Mouse (Mus musculus) liver, embryonic 13.5 days (tissue): ENCODE results near the gene Ncor2. TPM values are rescaled to one million over a fixed set of nuclear protein-coding genes. Genes with fewer than 3 reads are reported as not detected.

Experiments
- ATAC-seq: fragments of 200-750 bp; cut with Nextera tagmentation; 2 replicates; pipeline ENCODE4 v1.8.0; 2017; ENCODE audit warnings: low read depth, mild to moderate bottlenecking, moderate number of reproducible peaks, moderate library complexity
- DNase-seq: peaks from one replicate; pipeline ENCODE4 v3.0.0; 2022
- H3K27ac ChIP-seq: fragments of 300-500 bp; sonication (generic); 2 replicates; pipeline ENCODE4 v1.5.1; 2015; ENCODE audit warnings: moderate library complexity, mild to moderate bottlenecking, inconsistent platforms
- H3K27me3 ChIP-seq: fragments of 300-500 bp; sonication (generic); 2 replicates; pipeline ENCODE4 v1.6.1; 2015; ENCODE audit warnings: mild to moderate bottlenecking, inconsistent platforms
- H3K36me3 ChIP-seq: fragments of 300-500 bp; sonication (generic); 2 replicates; pipeline ENCODE4 v1.6.1; 2015; ENCODE audit warnings: mild to moderate bottlenecking, inconsistent platforms
- H3K4me1 ChIP-seq: fragments of 300-500 bp; sonication (generic); replicated peaks from 2 replicates; pipeline ENCODE4 v1.6.1; 2015; ENCODE audit warnings: inconsistent platforms
- H3K4me2 ChIP-seq: fragments of 300-500 bp; sonication (generic); 2 replicates; pipeline ENCODE4 v1.6.1; 2015; ENCODE audit warnings: inconsistent platforms, mild to moderate bottlenecking, moderate library complexity
- H3K4me3 ChIP-seq: fragments of 300-500 bp; sonication (generic); replicated peaks from 2 replicates; pipeline ENCODE4 v1.5.1; 2015; ENCODE audit warnings: mild to moderate bottlenecking, inconsistent platforms
- H3K9ac ChIP-seq: fragments of 300-500 bp; sonication (generic); 2 replicates; pipeline ENCODE4 v1.6.1; 2015; ENCODE audit warnings: mild to moderate bottlenecking, inconsistent platforms
- H3K9me3 ChIP-seq: fragments of 300-500 bp; sonication (generic); replicated peaks from 2 replicates; pipeline ENCODE4 v1.6.1; 2016; ENCODE audit warnings: inconsistent platforms
- WGBS: fragments of 180-500 bp; shearing (Covaris S2); methylation state at CpG from one replicate; pipeline ENCODE4 v1.1.7; 2015; ENCODE audit not compliant: insufficient replicate concordance; 5-methylcytosine and 5-hydroxymethylcytosine counted together
- polyA plus RNA-seq: library from polyadenylated mRNA; unstranded; fragments of >200 nt; fragmentation: Nextera tagmentation; extraction: Ambion mirVana; gene quantifications from 2 replicates; pipeline ENCODE4 v1.2.1, GENCODE M21; 2015

The Ncor2 gene
- polyA plus RNA-seq, 1 experiment from 2014 or later, result 4.5 TPM

DNA sequence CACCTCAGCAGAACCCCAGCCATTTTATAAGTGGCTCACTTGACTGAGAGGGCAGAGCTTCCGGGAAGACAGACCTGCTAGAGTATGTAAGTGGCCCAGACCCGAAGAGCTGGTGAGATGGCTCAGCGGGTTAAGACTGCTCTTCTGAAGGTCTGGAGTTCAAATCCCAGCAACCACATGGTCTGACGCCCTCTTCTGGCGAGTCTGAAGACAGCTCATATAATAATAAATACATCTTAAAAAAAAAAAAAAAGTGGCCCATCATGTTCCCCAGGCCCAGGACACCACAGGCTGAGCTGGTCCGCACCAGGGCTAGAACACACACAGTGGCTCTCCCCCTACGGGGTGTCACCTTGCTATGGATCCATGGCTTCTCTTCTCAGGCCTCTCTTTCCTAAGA, 56.5 kb downstream of the Ncor2 start:
- Histone ChIP-seq H3K27ac (no peak overlapping the region), H3K9me3 (no peaks in the 10 kb centered on the region), H3K4me1 (peaks cover 21% of the 10 kb centered on the region), H3K36me3 (peaks cover 22% of the 10 kb centered on the region), H3K9ac (no peak overlapping the region), H3K4me2 (no peak overlapping the region), H3K27me3 (no peaks in the 10 kb centered on the region), H3K4me3 (no peak overlapping the region)
- ATAC-seq (no peak), DNase-seq (no peak)
- 70% methylated on average over 7 of the region's 7 CpGs for WGBS

DNA sequence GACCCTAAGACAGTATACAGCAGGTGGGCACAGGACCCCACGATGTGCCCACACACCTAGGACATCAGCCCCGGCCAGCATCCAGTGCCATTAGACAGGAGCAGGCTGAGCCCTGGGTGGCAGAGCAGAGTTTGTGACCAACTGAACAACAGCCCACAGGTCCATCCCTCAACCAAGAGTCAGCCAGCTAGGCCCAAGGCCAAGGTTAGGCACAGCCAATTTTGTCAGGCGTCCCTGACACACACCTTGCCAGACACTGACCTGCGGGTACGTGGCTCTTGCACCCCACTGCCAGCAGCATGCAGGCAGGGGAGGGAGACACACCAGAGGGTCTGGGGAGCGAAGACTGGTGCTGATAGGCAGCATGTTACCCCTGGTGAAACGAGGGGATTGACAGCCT, 57.0 kb downstream of the Ncor2 start:
- WGBS, result 73% methylated on average over 7 of the region's 7 CpGs
- H3K27me3 ChIP-seq, result no peaks in the 10 kb centered on the region
- H3K4me1 ChIP-seq, result peaks cover 21% of the 10 kb centered on the region
- ATAC-seq (no peak), DNase-seq (no peak)
- no peak overlapping the region for H3K27ac ChIP-seq
- H3K9ac ChIP-seq, result no peak overlapping the region
- no peak overlapping the region for H3K4me3 ChIP-seq
- H3K36me3 ChIP-seq, result peaks cover 25% of the 10 kb centered on the region
- H3K4me2 ChIP-seq, result no peak overlapping the region
- no peaks in the 10 kb centered on the region for H3K9me3 ChIP-seq

DNA sequence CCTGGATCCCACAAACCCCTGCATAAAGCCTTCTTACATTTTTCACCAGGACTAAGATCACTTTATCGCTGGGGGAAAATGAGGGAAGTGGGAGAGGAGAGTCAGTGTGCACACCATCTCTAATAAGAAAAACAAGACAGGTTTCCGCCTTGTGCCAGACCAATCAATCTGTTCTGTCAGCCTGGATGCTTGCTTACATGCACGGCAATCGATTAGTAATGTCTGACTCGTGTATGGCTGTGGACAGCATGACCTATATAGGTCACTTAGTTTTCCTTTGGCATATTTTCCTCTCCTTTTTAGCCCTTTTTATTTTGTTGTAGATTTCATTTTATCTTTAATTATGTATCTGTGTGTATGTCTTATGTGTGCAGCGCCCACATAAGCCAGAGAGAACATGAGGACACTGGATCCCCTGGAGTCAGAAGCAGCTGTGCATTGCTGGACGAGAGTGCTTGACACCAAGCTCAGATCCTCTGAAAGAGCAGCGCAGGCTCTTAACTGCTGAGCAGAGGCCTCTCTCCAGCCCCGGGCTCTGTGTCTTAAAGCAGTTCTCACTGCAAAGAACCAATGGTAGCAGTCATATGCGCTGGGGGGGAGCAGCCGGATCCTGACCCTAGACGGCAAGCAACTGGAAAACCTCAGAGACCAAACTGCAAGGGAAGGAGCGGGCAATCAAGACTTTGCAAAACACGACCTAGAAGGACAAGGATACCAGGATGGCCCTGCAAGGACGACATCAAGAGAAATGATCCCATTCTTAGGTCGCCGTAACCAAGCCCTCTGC, 58.3 kb downstream of the Ncor2 start:
- no peaks in the 10 kb centered on the region for H3K27me3 ChIP-seq
- H3K36me3 ChIP-seq, result peaks cover 36% of the 10 kb centered on the region
- H3K4me1 ChIP-seq, result peaks cover 20% of the 10 kb centered on the region
- no peaks in the 10 kb centered on the region for H3K9me3 ChIP-seq
- H3K9ac ChIP-seq, result no peak overlapping the region
- ATAC-seq, result no peak
- H3K4me3 ChIP-seq, result no peak overlapping the region
- no peak for DNase-seq
- H3K4me2 ChIP-seq, result no peak overlapping the region
- WGBS, result 76% methylated on average over 17 of the region's 17 CpGs
- no peak overlapping the region for H3K27ac ChIP-seq

DNA sequence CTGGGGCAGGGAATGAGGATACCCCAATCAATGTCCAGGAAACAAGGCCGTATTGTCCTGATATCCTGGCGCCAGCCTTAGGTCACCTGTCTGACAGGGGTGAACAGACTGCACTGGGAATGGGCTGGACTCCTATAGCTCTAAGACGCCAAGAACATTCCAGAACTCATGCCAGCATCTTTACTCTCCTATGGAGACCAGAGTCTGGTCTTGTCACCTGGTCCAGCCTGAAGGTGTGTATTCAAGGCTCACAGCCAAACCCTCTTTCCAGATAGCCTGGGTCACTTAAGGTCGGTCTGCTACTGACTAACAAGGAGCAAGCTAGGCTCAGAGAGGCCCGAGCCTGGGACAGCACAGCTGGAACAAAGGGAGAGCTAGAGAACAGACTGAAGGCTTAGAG, 61.8 kb downstream of the Ncor2 start:
- no peaks in the 10 kb centered on the region for H3K4me1 ChIP-seq
- ATAC-seq (no peak), DNase-seq (no peak)
- no peak overlapping the region for H3K4me3 ChIP-seq
- 74% methylated on average over 5 of the region's 5 CpGs for WGBS
- peaks cover 45% of the 10 kb centered on the region for H3K36me3 ChIP-seq
- no peak overlapping the region for H3K27ac ChIP-seq
- no peaks in the 10 kb centered on the region for H3K27me3 ChIP-seq
- H3K4me2 ChIP-seq, result no peak overlapping the region
- no peak overlapping the region for H3K9ac ChIP-seq
- H3K9me3 ChIP-seq, result no peaks in the 10 kb centered on the region

DNA sequence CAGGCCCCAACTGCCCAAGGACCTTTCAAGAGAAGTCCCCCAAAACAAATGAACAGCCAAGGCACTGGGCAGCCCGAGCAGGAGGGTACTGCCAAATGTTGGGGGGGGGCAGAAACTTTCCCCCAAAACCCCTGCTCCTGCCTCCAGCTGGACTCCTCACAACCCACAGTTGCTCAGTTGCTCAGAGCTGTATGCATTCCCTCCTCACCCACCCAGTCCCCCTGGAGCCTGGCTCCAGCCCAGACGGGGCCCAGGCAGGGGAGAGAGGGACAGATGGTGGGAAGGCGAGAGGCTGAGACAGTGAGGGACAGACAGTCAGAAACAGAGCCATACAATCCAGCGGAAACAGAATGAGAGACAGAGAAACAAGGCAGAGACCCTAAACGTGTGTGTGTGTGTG, 66.0 kb downstream of the Ncor2 start:
- Histone ChIP-seq H3K4me3 (no peak overlapping the region), H3K27me3 (no peaks in the 10 kb centered on the region), H3K9me3 (no peaks in the 10 kb centered on the region), H3K36me3 (peaks cover 51% of the 10 kb centered on the region), H3K27ac (no peak overlapping the region), H3K4me1 (no peaks in the 10 kb centered on the region; the same call in 1 of the 2 replicates), H3K4me2 (no peak overlapping the region), H3K9ac (no peak overlapping the region)
- ATAC-seq (no peak), DNase-seq (no peak)
- WGBS, result 68% methylated on average over 5 of the region's 5 CpGs

DNA sequence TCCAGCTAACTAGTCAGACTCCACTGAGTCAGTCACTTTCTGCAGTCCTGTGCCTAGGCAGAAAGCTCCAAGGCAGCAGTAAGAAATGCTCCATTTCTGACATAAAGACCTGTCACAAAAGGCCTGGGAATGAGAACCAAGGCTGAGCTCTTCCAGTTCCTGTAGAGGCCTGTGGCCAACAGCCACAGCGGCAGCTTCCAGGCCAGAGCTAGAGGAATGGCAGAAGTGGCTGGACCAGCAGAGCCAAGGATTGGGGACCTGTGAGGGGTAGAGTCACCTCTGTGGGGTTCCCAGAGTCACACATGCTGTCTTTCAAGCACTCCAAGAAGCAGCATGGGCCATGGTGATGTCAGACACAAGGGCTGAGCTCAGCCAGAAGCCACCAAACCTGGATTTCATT, 66.4 kb downstream of the Ncor2 start:
- Histone ChIP-seq H3K4me2 (no peak overlapping the region), H3K27ac (no peak overlapping the region), H3K36me3 (peaks cover 51% of the 10 kb centered on the region), H3K27me3 (no peaks in the 10 kb centered on the region), H3K9ac (no peak overlapping the region), H3K4me3 (no peak overlapping the region), H3K9me3 (no peaks in the 10 kb centered on the region), H3K4me1 (no peaks in the 10 kb centered on the region; the same call in 1 of the 2 replicates)
- DNase-seq, result no peak
- ATAC-seq, result no peak
- 87% methylated on average over 1 of the region's 1 CpGs for WGBS

DNA sequence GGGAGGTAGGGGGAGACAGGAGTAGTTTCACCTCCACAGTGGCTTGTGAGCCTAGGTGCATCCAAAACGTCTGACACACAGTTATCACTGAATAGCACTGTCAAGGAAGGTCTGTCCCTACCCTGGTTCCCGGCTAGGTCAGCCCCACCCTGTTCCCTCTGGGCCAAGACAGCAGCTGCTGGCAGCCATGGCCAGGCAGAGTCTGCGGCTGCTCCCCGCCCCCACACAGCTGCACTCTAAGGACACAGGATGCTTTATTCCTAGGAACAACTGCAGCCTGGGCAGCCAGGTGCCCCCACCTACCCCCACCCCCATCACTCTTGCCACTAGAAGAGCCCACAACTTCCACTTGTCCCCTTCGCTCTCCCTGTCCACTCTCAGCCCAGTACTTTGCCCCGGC, 67.9 kb downstream of the Ncor2 start:
- 60% methylated on average over 6 of the region's 6 CpGs for WGBS
- H3K27ac ChIP-seq, result no peak overlapping the region
- no peak overlapping the region for H3K9ac ChIP-seq
- H3K9me3 ChIP-seq, result no peaks in the 10 kb centered on the region
- H3K4me1 ChIP-seq, result peaks cover 7% of the 10 kb centered on the region
- no peak for ATAC-seq
- no peaks in the 10 kb centered on the region for H3K27me3 ChIP-seq
- DNase-seq, result no peak
- no peak overlapping the region for H3K4me2 ChIP-seq
- H3K36me3 ChIP-seq, result peaks cover 42% of the 10 kb centered on the region
- H3K4me3 ChIP-seq, result no peak overlapping the region

DNA sequence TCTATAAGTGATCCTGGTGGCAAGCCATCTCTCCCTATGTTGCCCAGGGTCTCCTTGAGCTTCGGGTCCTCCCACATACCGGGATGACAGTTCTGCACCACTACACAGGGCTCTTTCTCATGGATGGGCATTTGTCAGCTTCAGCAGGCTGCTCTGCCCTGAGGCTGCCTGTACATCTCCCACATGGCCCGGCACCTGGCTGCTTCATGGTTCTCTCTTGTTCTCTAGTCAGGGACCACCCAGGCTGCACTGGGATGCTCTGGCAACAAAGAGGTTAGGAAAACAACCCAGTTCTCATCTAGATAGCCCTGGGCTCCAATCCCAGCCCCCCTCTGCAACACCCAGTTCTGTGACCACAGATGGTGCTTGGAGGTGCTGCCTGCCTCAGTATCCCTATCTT, 68.3 kb downstream of the Ncor2 start:
- Histone ChIP-seq H3K9me3 (no peaks in the 10 kb centered on the region), H3K27ac (no peak overlapping the region), H3K9ac (no peak overlapping the region), H3K4me2 (no peak overlapping the region), H3K4me1 (peaks cover 10% of the 10 kb centered on the region), H3K27me3 (no peaks in the 10 kb centered on the region), H3K4me3 (no peak overlapping the region), H3K36me3 (peaks cover 39% of the 10 kb centered on the region)
- DNase-seq (no peak), ATAC-seq (no peak)
- WGBS, result 84% methylated on average over 3 of the region's 3 CpGs

DNA sequence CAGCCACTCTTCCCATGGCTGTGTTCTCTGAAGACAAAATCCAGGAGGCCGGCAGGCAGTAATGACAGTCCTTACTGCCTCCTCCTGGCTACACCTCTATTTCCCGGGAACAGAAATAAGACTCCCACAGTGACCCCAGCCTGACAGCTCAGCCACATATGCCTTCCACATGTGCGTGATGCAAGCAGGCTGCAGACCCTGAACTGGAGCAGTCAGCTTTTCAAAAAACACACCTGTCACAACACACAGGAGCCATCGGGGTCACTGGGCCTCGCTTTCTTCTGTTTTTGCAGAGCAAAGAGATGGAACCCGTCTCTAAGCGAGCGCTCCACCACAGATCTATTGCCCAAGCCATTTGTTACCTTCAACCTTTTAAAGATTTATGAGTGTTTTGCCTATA, 68.8 kb downstream of the Ncor2 start:
- Histone ChIP-seq H3K27ac (no peak overlapping the region), H3K27me3 (no peaks in the 10 kb centered on the region), H3K9me3 (no peaks in the 10 kb centered on the region), H3K4me1 (peaks cover 14% of the 10 kb centered on the region), H3K4me3 (no peak overlapping the region), H3K4me2 (no peak overlapping the region), H3K9ac (no peak overlapping the region), H3K36me3 (peaks cover 39% of the 10 kb centered on the region)
- WGBS, result 78% methylated on average over 8 of the region's 8 CpGs
- ATAC-seq (no peak), DNase-seq (no peak)

DNA sequence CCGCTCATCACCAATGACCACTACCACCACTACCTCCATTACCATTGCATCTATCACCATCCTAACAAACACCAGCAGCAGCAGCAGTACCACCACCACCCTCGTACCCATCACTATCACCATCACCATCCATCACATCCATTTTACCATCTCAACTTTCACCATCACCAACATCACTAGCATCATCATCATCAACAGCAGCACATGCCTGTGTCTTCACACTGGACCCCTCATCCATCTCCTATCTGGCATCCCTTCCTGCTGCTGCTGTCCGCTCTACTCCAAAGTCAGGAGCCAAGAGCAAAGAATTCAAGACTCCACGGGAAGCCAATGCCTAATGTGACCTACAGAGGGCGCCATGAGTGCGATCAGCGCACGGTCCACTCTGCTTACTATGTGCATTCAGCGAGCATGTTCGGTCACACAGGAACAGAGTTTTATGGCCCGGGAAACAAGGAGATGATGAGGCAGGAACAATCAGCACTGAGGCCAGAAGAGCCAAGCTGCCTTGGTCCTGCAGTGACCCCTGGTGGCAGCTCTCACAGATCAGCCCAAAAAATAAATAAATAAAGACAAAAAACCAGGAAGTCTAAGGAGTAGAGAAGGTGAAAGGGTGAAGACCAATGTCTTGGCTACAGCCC, 71.9 kb downstream of the Ncor2 start:
- peaks cover 45% of the 10 kb centered on the region for H3K36me3 ChIP-seq
- H3K27me3 ChIP-seq, result no peaks in the 10 kb centered on the region
- H3K9ac ChIP-seq, result no peak overlapping the region
- no peak overlapping the region for H3K27ac ChIP-seq
- peaks cover 42% of the 10 kb centered on the region for H3K4me1 ChIP-seq
- 53% methylated on average over 11 of the region's 11 CpGs for WGBS
- H3K4me3 ChIP-seq, result no peak overlapping the region
- no peaks in the 10 kb centered on the region for H3K9me3 ChIP-seq
- DNase-seq (peak; percentile 9), ATAC-seq (no peak)
- H3K4me2 ChIP-seq, result no peak overlapping the region

DNA sequence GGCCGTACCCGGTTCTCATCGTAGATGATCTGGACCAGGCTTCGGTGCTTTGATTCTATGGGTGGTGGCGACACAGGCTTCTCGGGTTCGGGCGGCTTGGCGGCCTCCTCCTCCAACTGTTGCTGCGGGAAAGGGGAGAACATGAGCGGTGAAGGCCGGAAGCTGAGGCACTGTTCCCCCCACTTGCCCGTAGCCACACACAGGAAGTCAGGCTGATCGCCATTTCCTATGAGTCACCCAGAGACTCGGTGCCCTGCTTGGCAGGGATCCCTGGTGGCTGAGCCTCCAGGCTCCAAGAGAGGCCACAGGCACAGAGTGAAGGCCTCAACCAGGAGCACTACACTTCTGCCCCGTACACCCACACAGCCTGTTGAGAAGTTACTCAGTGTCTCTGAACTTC, 72.8 kb downstream of the Ncor2 start:
- 0 out of 2 replicates have a peak, but pooled peaks cover 2% of the 10 kb centered on the region for H3K9me3 ChIP-seq
- H3K4me3 ChIP-seq, result no peak overlapping the region
- DNase-seq, result peak; percentile 9
- H3K9ac ChIP-seq, result no peak overlapping the region
- H3K27me3 ChIP-seq, result no peaks in the 10 kb centered on the region
- peaks cover 45% of the 10 kb centered on the region for H3K4me1 ChIP-seq
- ATAC-seq, result peak; percentile 33; the same call in 1 of the 2 replicates
- peaks cover 54% of the 10 kb centered on the region for H3K36me3 ChIP-seq
- H3K27ac ChIP-seq, result no peak overlapping the region
- H3K4me2 ChIP-seq, result 0 out of 2 replicates have a peak overlapping the region, but pooled peaks have one; percentile 19
- whole genome bisulfite sequencing, result 31% methylated on average over 16 of the region's 16 CpGs

DNA sequence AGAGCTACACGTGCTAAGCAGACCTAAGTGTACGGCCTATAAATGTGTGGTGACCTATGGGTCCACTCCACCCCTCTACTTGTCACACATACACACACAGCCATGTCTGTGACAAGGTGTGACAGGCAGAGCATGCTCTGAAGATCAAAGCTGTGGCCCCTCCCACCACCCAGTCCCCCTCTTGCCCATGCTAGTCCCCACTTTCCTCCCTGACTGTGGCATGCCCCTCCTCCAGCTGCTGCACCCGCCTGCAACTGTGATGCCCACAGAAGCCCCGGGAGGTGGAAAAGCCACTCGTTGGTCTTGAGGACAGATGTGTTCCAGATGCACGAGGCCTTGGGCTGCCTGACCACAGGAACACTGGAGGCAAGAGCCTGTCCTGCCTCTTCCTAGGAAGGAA, 74.2 kb downstream of the Ncor2 start:
- ATAC-seq, result no peak
- 62% methylated on average over 6 of the region's 6 CpGs for WGBS
- H3K36me3 ChIP-seq, result peaks cover 45% of the 10 kb centered on the region
- H3K4me2 ChIP-seq, result no peak overlapping the region
- H3K4me1 ChIP-seq, result peaks cover 45% of the 10 kb centered on the region
- H3K27ac ChIP-seq, result no peak overlapping the region
- no peak for DNase-seq
- H3K27me3 ChIP-seq, result no peaks in the 10 kb centered on the region
- H3K4me3 ChIP-seq, result no peak overlapping the region
- H3K9ac ChIP-seq, result no peak overlapping the region
- 0 out of 2 replicates have a peak, but pooled peaks cover 2% of the 10 kb centered on the region for H3K9me3 ChIP-seq
